Mouse (Mus musculus) CD4-positive naive resting alpha-beta T cell, adult 76 days (primary cell): ENCODE measurements around the gene Vmn1r101. TPM values are rescaled to one million over a fixed set of nuclear protein-coding genes. Genes with fewer than 3 reads are reported as not detected.

Experiments used
- total RNA-seq: library from RNA; stranded (reverse); gene quantifications from one replicate; pipeline ENCODE4 v1.2.4, GENCODE M21; 2023

Vmn1r101 gene
- not detected for total RNA-seq

DNA sequence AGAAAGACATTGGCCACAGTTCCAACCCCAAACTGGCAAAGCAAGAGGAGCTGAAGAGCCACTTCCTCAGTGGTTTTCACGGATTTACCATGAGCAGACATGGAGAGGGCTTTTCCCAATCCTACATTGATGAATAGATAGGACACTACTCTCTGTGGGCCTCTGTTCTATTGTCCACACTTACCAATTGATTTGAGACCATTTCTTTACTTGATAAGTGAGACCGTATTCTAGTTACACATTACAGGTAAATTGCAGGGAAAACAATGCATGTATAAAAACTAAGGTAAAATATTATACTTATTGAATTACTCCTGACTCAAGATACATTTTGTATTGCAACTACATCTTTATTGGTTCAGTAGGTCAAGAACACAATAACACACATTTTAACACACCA is at the start of gene Vmn1r101:
TSS of gene Vmn1r101 (minus strand) at position 101 of the 400 bp plus-strand sequence.

DNA sequence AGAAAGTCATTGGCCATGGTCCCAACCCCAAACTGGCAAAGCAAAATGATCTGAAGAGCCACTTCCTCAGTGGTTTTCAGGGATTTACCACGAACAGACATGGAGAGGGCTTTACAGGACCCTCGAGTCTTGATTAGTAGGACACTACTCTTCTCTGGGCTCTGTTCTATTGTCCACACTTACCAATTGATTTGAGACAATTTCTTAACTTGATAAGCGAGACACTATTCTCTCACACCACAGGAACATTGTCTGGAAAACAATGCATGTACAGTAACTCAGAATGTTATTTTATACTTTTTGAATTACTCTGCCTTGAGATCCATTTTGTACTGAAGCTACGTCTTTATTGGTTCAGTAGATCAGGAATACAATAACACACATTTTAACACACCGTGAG is 32.4 kb upstream of the Vmn1r101 start, which contains the start of gene Gm10670:
TSS of gene Gm10670 (minus strand) at position 101 of the 400 bp plus-strand sequence.

DNA sequence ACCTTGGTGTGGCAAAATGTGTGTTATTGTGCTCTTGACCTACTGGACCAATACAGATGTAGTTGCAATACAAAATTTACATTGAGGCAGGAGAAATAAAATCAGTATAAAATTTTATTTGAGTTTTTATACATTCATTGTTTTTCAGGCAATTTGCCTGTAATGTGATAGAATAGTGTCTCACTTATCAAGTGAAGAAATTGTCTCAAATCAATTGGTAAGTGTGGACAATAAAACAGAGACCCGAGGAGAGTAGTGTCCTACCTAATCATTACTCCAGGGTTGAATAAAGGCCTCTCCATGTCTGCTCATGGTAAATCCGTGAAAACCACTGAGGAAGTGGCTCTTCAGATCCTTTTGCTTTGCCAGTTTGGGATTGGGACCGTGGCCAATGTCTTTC is 24.8 kb downstream of the Vmn1r101 start, which contains the start of gene Vmn1r100:
TSS of gene Vmn1r100 (plus strand) at position 301 of the 400 bp plus-strand sequence.

Other genes starting within 250 kb of the Vmn1r101 start
- gene Vmn1r95, start 248.9 kb downstream of the Vmn1r101 start, total RNA-seq, result not detected
- not detected for gene Gm6164, start 237.0 kb downstream of the Vmn1r101 start, total RNA-seq
- not detected for gene Gm4498, start 208.8 kb downstream of the Vmn1r101 start, total RNA-seq
- gene Gm5890, start 179.8 kb downstream of the Vmn1r101 start, total RNA-seq, result not detected
- gene Gm4133, start 108.5 kb downstream of the Vmn1r101 start, total RNA-seq, result not detected
- gene Gm5728, start 67.2 kb downstream of the Vmn1r101 start, total RNA-seq, result not detected
- not detected for gene Vmn1r100, start 24.7 kb downstream of the Vmn1r101 start, total RNA-seq
- not detected for gene Gm10670, start 32.3 kb upstream of the Vmn1r101 start, total RNA-seq
- gene Vmn1r103, start 67.9 kb upstream of the Vmn1r101 start, total RNA-seq, result not detected
- not detected for gene Vmn1r104, start 91.2 kb upstream of the Vmn1r101 start, total RNA-seq
- gene Gm5726, start 103.2 kb upstream of the Vmn1r101 start, total RNA-seq, result not detected
- not detected for gene Gm4141, start 133.6 kb upstream of the Vmn1r101 start, total RNA-seq
- not detected for gene Gm4513, start 156.4 kb upstream of the Vmn1r101 start, total RNA-seq
- not detected for gene Vmn1r107, start 226.3 kb upstream of the Vmn1r101 start, total RNA-seq